Mouse (Mus musculus) intestine, embryonic 15.5 days (tissue): ENCODE results near the gene BC048679. TPM values are rescaled to one million over a fixed set of nuclear protein-coding genes. Genes with fewer than 3 reads are reported as not detected.

Experiments
- ATAC-seq: fragments of 200-750 bp; cut with Nextera tagmentation; 2 replicates; pipeline ENCODE4 v1.8.0; 2017; ENCODE audit warnings: moderate TSS enrichment, moderate library complexity
- H3K27ac ChIP-seq: fragments of 300-500 bp; sonication (generic); 2 replicates; pipeline ENCODE4 v1.5.1; 2015; ENCODE audit warnings: mild to moderate bottlenecking, inconsistent platforms
- H3K27me3 ChIP-seq: fragments of 300-500 bp; sonication (generic); replicated peaks from 2 replicates; pipeline ENCODE4 v1.6.1; 2015; ENCODE audit warnings: inconsistent platforms
- H3K36me3 ChIP-seq: fragments of 300-500 bp; sonication (generic); 2 replicates; pipeline ENCODE4 v1.6.1; 2015; ENCODE audit warnings: inconsistent platforms
- H3K4me1 ChIP-seq: fragments of 300-500 bp; sonication (generic); replicated peaks from 2 replicates; pipeline ENCODE4 v1.6.1; 2015; ENCODE audit warnings: inconsistent platforms
- H3K4me2 ChIP-seq: fragments of 300-500 bp; sonication (generic); replicated peaks from 2 replicates; pipeline ENCODE4 v1.6.1; 2015; ENCODE audit warnings: mild to moderate bottlenecking, inconsistent platforms
- H3K4me3 ChIP-seq: fragments of 300-500 bp; sonication (generic); replicated peaks from 2 replicates; pipeline ENCODE4 v1.5.1; 2015; ENCODE audit warnings: inconsistent platforms
- H3K9ac ChIP-seq: fragments of 300-500 bp; sonication (generic); 2 replicates; pipeline ENCODE4 v1.6.1; 2015; ENCODE audit warnings: inconsistent platforms
- H3K9me3 ChIP-seq: fragments of 300-500 bp; sonication (generic); 2 replicates; pipeline ENCODE4 v1.6.1; 2016; ENCODE audit warnings: inconsistent platforms
- WGBS: fragments of 180-500 bp; shearing (Covaris S2); methylation state at CpG from one replicate; pipeline ENCODE4 v1.1.7; 2015; 5-methylcytosine and 5-hydroxymethylcytosine counted together
- polyA plus RNA-seq: library from polyadenylated mRNA; unstranded; fragments of >200 nt; fragmentation: Nextera tagmentation; extraction: Ambion mirVana; gene quantifications from 2 replicates; pipeline ENCODE4 v1.2.1, GENCODE M21; 2015

Gene BC048679
- polyA plus RNA-seq, result not detected in 2 replicates

GRCm38 (mm10) chr7:81498181-81498580, at the start of gene BC048679:
Gene BC048679, minus strand, starts transcription at chr7:81498281.
- H3K4me1 ChIP-seq, result no peaks in the 10 kb centered on the region
- H3K4me2 ChIP-seq, result no peak within 1 kb of the TSS
- WGBS, result 57% methylated on average over 7 of the region's 7 CpGs
- no peak within 1 kb of the TSS for H3K4me3 ChIP-seq
- no peak within 1 kb of the TSS for H3K9ac ChIP-seq
- no peak for ATAC-seq
- no peak within 1 kb of the TSS for H3K27ac ChIP-seq
- peaks cover 10% of the 10 kb centered on the region for H3K27me3 ChIP-seq
- no peaks in the 10 kb centered on the region for H3K36me3 ChIP-seq
- no peaks in the 10 kb centered on the region for H3K9me3 ChIP-seq

- no peak overlapping the region for H3K4me3 ChIP-seq
- no peak overlapping the region for H3K4me2 ChIP-seq
- no peaks in the 10 kb centered on the region for H3K9me3 ChIP-seq
- no peaks in the 10 kb centered on the region for H3K27me3 ChIP-seq
- H3K9ac ChIP-seq, result no peak overlapping the region
- no peak overlapping the region for H3K27ac ChIP-seq
- no peaks in the 10 kb centered on the region for H3K4me1 ChIP-seq
- H3K36me3 ChIP-seq, result no peaks in the 10 kb centered on the region
- ATAC-seq, result no peak
- 60% methylated on average over 8 of the region's 8 CpGs for WGBS
Measured at GRCm38 (mm10) chr7:81542934-81543333, 44.9 kb upstream of the BC048679 start.

GRCm38 (mm10) chr7:81541924-81542524, 43.9 kb upstream of the BC048679 start:
- Histone ChIP-seq H3K4me1 (no peaks in the 10 kb centered on the region), H3K4me2 (no peak overlapping the region), H3K36me3 (no peaks in the 10 kb centered on the region), H3K4me3 (no peak overlapping the region), H3K27me3 (no peaks in the 10 kb centered on the region), H3K9me3 (no peaks in the 10 kb centered on the region), H3K27ac (no peak overlapping the region), H3K9ac (no peak overlapping the region)
- ATAC-seq, result no peak
- WGBS, result 87% methylated on average over 7 of the region's 7 CpGs

- no peak overlapping the region for H3K9ac ChIP-seq
- no peaks in the 10 kb centered on the region for H3K9me3 ChIP-seq
- H3K27ac ChIP-seq, result no peak overlapping the region
- H3K27me3 ChIP-seq, result no peaks in the 10 kb centered on the region
- H3K4me2 ChIP-seq, result no peak overlapping the region
- no peak overlapping the region for H3K4me3 ChIP-seq
- no peaks in the 10 kb centered on the region for H3K36me3 ChIP-seq
- ATAC-seq, result no peak
- 45% methylated on average over 1 of the region's 1 CpGs for WGBS
- no peaks in the 10 kb centered on the region for H3K4me1 ChIP-seq
Measured at GRCm38 (mm10) chr7:81540999-81541398, 42.9 kb upstream of the BC048679 start.

- WGBS, result 38% methylated on average over 2 of the region's 2 CpGs
- H3K27ac ChIP-seq, result no peak overlapping the region
- H3K4me1 ChIP-seq, result no peaks in the 10 kb centered on the region
- H3K9me3 ChIP-seq, result no peaks in the 10 kb centered on the region
- H3K4me2 ChIP-seq, result no peak overlapping the region
- H3K36me3 ChIP-seq, result peaks cover 7% of the 10 kb centered on the region; the same call in 1 of the 2 replicates
- H3K9ac ChIP-seq, result no peak overlapping the region
- no peak for ATAC-seq
- H3K27me3 ChIP-seq, result no peaks in the 10 kb centered on the region
- H3K4me3 ChIP-seq, result no peak overlapping the region
Measured at GRCm38 (mm10) chr7:81539565-81539964, 41.5 kb upstream of the BC048679 start.

GRCm38 (mm10) chr7:81538070-81538675, 40.1 kb upstream of the BC048679 start:
- no peak overlapping the region for H3K4me3 ChIP-seq
- no peaks in the 10 kb centered on the region for H3K27me3 ChIP-seq
- no peaks in the 10 kb centered on the region for H3K4me1 ChIP-seq
- ATAC-seq, result no peak
- no peaks in the 10 kb centered on the region for H3K9me3 ChIP-seq
- H3K9ac ChIP-seq, result no peak overlapping the region
- H3K36me3 ChIP-seq, result peaks cover 19% of the 10 kb centered on the region
- no peak overlapping the region for H3K4me2 ChIP-seq
- 72% methylated on average over 2 of the region's 2 CpGs for WGBS
- no peak overlapping the region for H3K27ac ChIP-seq

- Histone ChIP-seq H3K27me3 (no peaks in the 10 kb centered on the region), H3K27ac (no peak overlapping the region), H3K4me1 (no peaks in the 10 kb centered on the region), H3K36me3 (peaks cover 32% of the 10 kb centered on the region), H3K9me3 (no peaks in the 10 kb centered on the region), H3K4me2 (no peak overlapping the region), H3K4me3 (no peak overlapping the region), H3K9ac (no peak overlapping the region)
- 86% methylated on average over 4 of the region's 4 CpGs for WGBS
- no peak for ATAC-seq
Measured at GRCm38 (mm10) chr7:81536478-81536877, 38.4 kb upstream of the BC048679 start.

- H3K36me3 ChIP-seq, result peaks cover 43% of the 10 kb centered on the region
- H3K27me3 ChIP-seq, result no peaks in the 10 kb centered on the region
- no peak overlapping the region for H3K4me3 ChIP-seq
- H3K9ac ChIP-seq, result no peak overlapping the region
- H3K27ac ChIP-seq, result no peak overlapping the region
- H3K9me3 ChIP-seq, result no peaks in the 10 kb centered on the region
- WGBS, result 80% methylated on average over 1 of the region's 1 CpGs
- no peak overlapping the region for H3K4me2 ChIP-seq
- H3K4me1 ChIP-seq, result no peaks in the 10 kb centered on the region
- no peak for ATAC-seq
Measured at GRCm38 (mm10) chr7:81531462-81531861, 33.4 kb upstream of the BC048679 start.

GRCm38 (mm10) chr7:81528918-81529317, 30.8 kb upstream of the BC048679 start:
- ATAC-seq, result no peak
- Histone ChIP-seq H3K27ac (no peak overlapping the region), H3K4me3 (no peak overlapping the region), H3K27me3 (no peaks in the 10 kb centered on the region), H3K4me2 (no peak overlapping the region), H3K9me3 (no peaks in the 10 kb centered on the region), H3K4me1 (peaks cover 9% of the 10 kb centered on the region; the same call in 1 of the 2 replicates), H3K9ac (no peak overlapping the region), H3K36me3 (peaks cover 34% of the 10 kb centered on the region)
- WGBS, result 88% methylated on average over 8 of the region's 8 CpGs

GRCm38 (mm10) chr7:81523663-81524017, 25.6 kb upstream of the BC048679 start:
- WGBS, result 5% methylated on average over 13 of the region's 13 CpGs
- H3K4me1 ChIP-seq, result peaks cover 12% of the 10 kb centered on the region; the same call in 1 of the 2 replicates

GRCm38 (mm10) chr7:81523008-81523662, 25.1 kb upstream of the BC048679 start:
- WGBS, result under 1% methylated on average over 31 of the region's 31 CpGs
- H3K9me3 ChIP-seq, result no peaks in the 10 kb centered on the region
- ATAC-seq, result peak; percentile 99
- H3K36me3 ChIP-seq, result peaks cover 10% of the 10 kb centered on the region; the same call in 1 of the 2 replicates
- H3K4me2 ChIP-seq, result peak overlapping the region; percentile 59
- H3K9ac ChIP-seq, result peak overlapping the region; percentile 53
- H3K4me3 ChIP-seq, result peak overlapping the region; percentile 57
- no peaks in the 10 kb centered on the region for H3K27me3 ChIP-seq
- peak overlapping the region; percentile 96 for H3K27ac ChIP-seq
- peaks cover 12% of the 10 kb centered on the region; the same call in 1 of the 2 replicates for H3K4me1 ChIP-seq

More at GRCm38 (mm10) chr7:81523663-81524017, 25.6 kb upstream of the BC048679 start:
- no peaks in the 10 kb centered on the region for H3K27me3 ChIP-seq
- H3K4me2 ChIP-seq, result peak overlapping the region; percentile 59
- H3K4me3 ChIP-seq, result peak overlapping the region; percentile 57
- peak overlapping the region; percentile 96 for H3K27ac ChIP-seq
- no peak; the same call in 1 of the 2 replicates for ATAC-seq
- H3K9ac ChIP-seq, result peak overlapping the region; percentile 40
- H3K36me3 ChIP-seq, result peaks cover 11% of the 10 kb centered on the region; the same call in 1 of the 2 replicates
- no peaks in the 10 kb centered on the region for H3K9me3 ChIP-seq

- H3K9ac ChIP-seq, result no peak overlapping the region
- H3K4me1 ChIP-seq, result no peaks in the 10 kb centered on the region
- H3K27me3 ChIP-seq, result no peaks in the 10 kb centered on the region
- no peak overlapping the region for H3K4me2 ChIP-seq
- no peaks in the 10 kb centered on the region for H3K9me3 ChIP-seq
- no peak overlapping the region for H3K4me3 ChIP-seq
- no peak for ATAC-seq
- WGBS, result 64% methylated on average over 6 of the region's 6 CpGs
- H3K36me3 ChIP-seq, result no peaks in the 10 kb centered on the region
- no peak overlapping the region for H3K27ac ChIP-seq
Measured at GRCm38 (mm10) chr7:81516154-81517030, 18.3 kb upstream of the BC048679 start.
